Mouse (Mus musculus): ENCODE measurements around the gene Best2.

DNA sequence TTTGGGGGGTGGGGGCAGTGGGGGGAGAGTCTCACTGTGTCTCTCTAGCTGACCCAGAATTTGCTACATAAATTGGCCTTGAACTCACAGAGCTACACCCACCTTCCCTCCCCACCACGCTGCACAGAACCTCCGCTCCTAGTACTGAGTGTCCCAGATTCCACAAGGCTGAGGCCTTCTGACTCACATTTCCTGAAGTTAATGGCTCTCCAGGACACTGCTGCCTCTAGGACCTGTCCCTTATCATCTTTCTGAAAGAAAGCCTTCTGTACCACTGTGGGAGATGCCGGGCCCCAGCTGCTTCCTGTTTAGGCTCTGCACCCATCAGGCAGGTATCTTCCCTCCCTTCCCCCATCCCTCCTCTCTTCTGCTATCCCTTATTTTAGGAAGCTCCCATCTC is 47.7 kb downstream of the Best2 start:
- TF ChIP-seq CTCF (IDR thresholded peaks at IDR 0.05; ENCODE audit: insufficient read depth, low read depth, low read length) (no peak), POLR2A (IDR thresholded peaks at IDR 0.05; ENCODE audit: insufficient read depth, low read depth, low read length) (no peak)

All from olfactory bulb, adult 2 months (tissue).